Mouse (Mus musculus): ENCODE data around the gene Zc3h7b. TPM values are rescaled to one million over a fixed set of nuclear protein-coding genes. Genes with fewer than 3 reads are reported as not detected.

The Zc3h7b gene
- total and polyA plus RNA-seq, 2 experiments from 2014 or later = 14.3 to 41.4 TPM

DNA sequence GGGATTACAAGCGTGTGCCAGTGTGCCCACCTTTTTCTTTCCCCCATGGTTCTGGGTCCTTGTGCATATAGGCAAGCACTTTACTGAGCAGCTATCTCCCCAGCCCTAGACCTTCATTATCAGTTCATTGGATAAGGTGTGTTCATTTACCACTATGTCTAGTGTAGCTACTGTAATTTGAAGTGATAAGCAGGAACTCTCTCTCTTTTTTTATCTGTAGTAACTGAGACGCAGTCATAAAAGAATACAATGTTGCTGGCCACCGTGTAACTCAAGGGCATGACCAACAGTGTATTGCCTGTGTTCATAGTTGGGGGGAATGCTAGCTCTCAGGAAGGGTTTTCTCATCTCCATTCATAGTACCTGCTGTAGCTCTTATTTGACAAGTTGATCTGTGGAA lies 14.7 kb downstream of the Zc3h7b start:
- Histone ChIP-seq H3K4me3 (ENCODE audit: low read depth, low read length) (no peak overlapping the region), H3K4me1 (ENCODE audit: control insufficient read depth, insufficient read depth) (no peaks in the 10 kb centered on the region), H3K36me3 (replicated peaks; ENCODE audit: control insufficient read depth, insufficient read depth, low read length) (no peaks in the 10 kb centered on the region), H3K9ac (replicated peaks; ENCODE audit: low read depth, low read length) (no peak overlapping the region), H3K27me3 (ENCODE audit: control insufficient read depth, insufficient read depth, low read length) (no peaks in the 10 kb centered on the region), H3K4me2 (ENCODE audit: low read depth, low read length) (no peak overlapping the region), H3K27ac (ENCODE audit: low read depth) (no peak overlapping the region), H3K9me3 (replicated peaks; ENCODE audit: control insufficient read depth, low read length) (no peaks in the 10 kb centered on the region)
- ATAC-seq (ENCODE audit: insufficient read depth, low read depth) (no peak), DNase-seq (ENCODE audit: low spot score) (no peak)
- TF ChIP-seq CTCF (IDR thresholded peaks at IDR 0.05; ENCODE audit: low read depth) (no peak), EP300 (IDR thresholded peaks at IDR 0.05; ENCODE audit: low read depth) (no peak)
- 67% methylated on average over 3 of the region's 3 CpGs for WGBS

- H3K4me3 ChIP-seq (ENCODE audit: low read depth, low read length) = no peak overlapping the region
- ATAC-seq (ENCODE audit: insufficient read depth, low read depth) = no peak
- TF ChIP-seq CTCF (IDR thresholded peaks at IDR 0.05; ENCODE audit: low read depth) (no peak), EP300 (IDR thresholded peaks at IDR 0.05; ENCODE audit: low read depth) (no peak)
Measured at GRCm38 (mm10) chr15:81760361-81761079, 15.7 kb downstream of the Zc3h7b start.

DNA sequence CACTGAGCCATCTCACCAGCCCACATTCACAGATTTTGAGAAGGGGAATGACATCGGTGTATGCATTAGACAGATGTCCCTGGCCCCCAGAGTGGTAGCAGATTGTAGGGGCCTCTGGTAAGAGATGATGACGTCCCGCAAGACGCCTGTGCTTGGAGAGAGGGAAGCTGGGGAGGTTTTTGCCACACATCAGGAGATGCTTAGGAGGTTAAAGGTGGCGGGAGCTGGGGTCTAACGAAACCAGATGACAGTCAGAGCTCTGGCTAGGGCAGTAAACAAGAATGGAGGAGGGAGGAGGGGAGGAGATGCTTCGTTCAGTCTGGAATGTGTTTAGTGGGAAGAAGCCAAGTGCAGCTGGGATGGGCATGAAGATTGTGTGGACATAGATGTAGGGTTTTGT lies 16.5 kb downstream of the Zc3h7b start:
- H3K4me1 ChIP-seq (ENCODE audit: control insufficient read depth, insufficient read depth) = no peaks in the 10 kb centered on the region
- no peak overlapping the region for H3K4me2 ChIP-seq (ENCODE audit: low read depth, low read length)
- H3K36me3 ChIP-seq (replicated peaks; ENCODE audit: control insufficient read depth, insufficient read depth, low read length) = no peaks in the 10 kb centered on the region
- DNase-seq (ENCODE audit: low spot score) (no peak), ATAC-seq (ENCODE audit: insufficient read depth, low read depth) (no peak)
- no peak overlapping the region for H3K9ac ChIP-seq (replicated peaks; ENCODE audit: low read depth, low read length)
- H3K4me3 ChIP-seq (ENCODE audit: low read depth, low read length) = no peak overlapping the region
- WGBS = 87% methylated on average over 7 of the region's 7 CpGs
- no peaks in the 10 kb centered on the region for H3K9me3 ChIP-seq (replicated peaks; ENCODE audit: control insufficient read depth, low read length)
- no peaks in the 10 kb centered on the region for H3K27me3 ChIP-seq (ENCODE audit: control insufficient read depth, insufficient read depth, low read length)
- H3K27ac ChIP-seq (ENCODE audit: low read depth) = no peak overlapping the region
- TF ChIP-seq EP300 (IDR thresholded peaks at IDR 0.05; ENCODE audit: low read depth) (no peak), CTCF (IDR thresholded peaks at IDR 0.05; ENCODE audit: low read depth) (no peak)

More at GRCm38 (mm10) chr15:81760361-81761079, 15.7 kb downstream of the Zc3h7b start:
- no peaks in the 10 kb centered on the region for H3K4me1 ChIP-seq (ENCODE audit: control insufficient read depth, insufficient read depth)
- WGBS = 80% methylated on average over 5 of the region's 5 CpGs
- no peak overlapping the region for H3K9ac ChIP-seq (replicated peaks; ENCODE audit: low read depth, low read length)
- DNase-seq (ENCODE audit: low spot score) = no peak
- H3K27me3 ChIP-seq (ENCODE audit: control insufficient read depth, insufficient read depth, low read length) = no peaks in the 10 kb centered on the region
- no peaks in the 10 kb centered on the region for H3K36me3 ChIP-seq (replicated peaks; ENCODE audit: control insufficient read depth, insufficient read depth, low read length)
- H3K27ac ChIP-seq (ENCODE audit: low read depth) = no peak overlapping the region
- H3K9me3 ChIP-seq (replicated peaks; ENCODE audit: control insufficient read depth, low read length) = no peaks in the 10 kb centered on the region
- H3K4me2 ChIP-seq (ENCODE audit: low read depth, low read length) = no peak overlapping the region

DNA sequence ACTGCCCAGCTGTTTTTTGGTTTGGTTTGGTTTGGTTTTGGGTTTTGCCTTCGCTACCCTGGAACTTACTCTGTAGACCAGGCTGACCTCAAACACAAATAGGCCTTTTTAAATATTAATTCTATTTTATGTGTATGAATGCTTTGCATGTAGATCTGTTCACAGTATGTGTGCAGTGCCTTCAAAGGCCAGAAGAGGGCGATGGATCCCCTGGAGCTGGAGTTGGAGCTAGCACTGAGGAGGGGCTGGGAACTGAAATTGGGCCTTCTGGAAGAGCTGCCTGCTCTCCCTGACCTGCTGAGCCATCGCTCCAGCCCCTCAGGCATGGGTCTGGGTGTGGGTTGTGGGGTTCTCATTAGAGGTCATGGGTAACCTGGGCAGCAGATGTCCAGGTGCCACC lies 17.1 kb downstream of the Zc3h7b start:
- Histone ChIP-seq H3K9me3 (replicated peaks; ENCODE audit: control insufficient read depth, low read length) (no peaks in the 10 kb centered on the region), H3K27ac (ENCODE audit: low read depth) (no peak overlapping the region), H3K9ac (replicated peaks; ENCODE audit: low read depth, low read length) (no peak overlapping the region), H3K4me3 (ENCODE audit: low read depth, low read length) (no peak overlapping the region), H3K27me3 (ENCODE audit: control insufficient read depth, insufficient read depth, low read length) (no peaks in the 10 kb centered on the region), H3K4me1 (ENCODE audit: control insufficient read depth, insufficient read depth) (no peaks in the 10 kb centered on the region), H3K4me2 (ENCODE audit: low read depth, low read length) (no peak overlapping the region), H3K36me3 (replicated peaks; ENCODE audit: control insufficient read depth, insufficient read depth, low read length) (no peaks in the 10 kb centered on the region)
- no peak for DNase-seq (ENCODE audit: low spot score)
- 82% methylated on average over 3 of the region's 3 CpGs for WGBS
- no peak for TF ChIP-seq EP300 (IDR thresholded peaks at IDR 0.05; ENCODE audit: low read depth)
- no peak; the same call in 1 of the 2 replicates for TF ChIP-seq CTCF (IDR thresholded peaks at IDR 0.05; ENCODE audit: low read depth)
- ATAC-seq (ENCODE audit: insufficient read depth, low read depth) = no peak

- Histone ChIP-seq H3K27me3 (ENCODE audit: control insufficient read depth, insufficient read depth, low read length) (no peaks in the 10 kb centered on the region), H3K36me3 (replicated peaks; ENCODE audit: control insufficient read depth, insufficient read depth, low read length) (peaks cover 8% of the 10 kb centered on the region; the same call in 1 of the 2 replicates), H3K4me2 (ENCODE audit: low read depth, low read length) (no peak overlapping the region), H3K9me3 (replicated peaks; ENCODE audit: control insufficient read depth, low read length) (no peaks in the 10 kb centered on the region), H3K27ac (ENCODE audit: low read depth) (no peak overlapping the region), H3K4me3 (ENCODE audit: low read depth, low read length) (no peak overlapping the region), H3K9ac (replicated peaks; ENCODE audit: low read depth, low read length) (no peak overlapping the region), H3K4me1 (ENCODE audit: control insufficient read depth, insufficient read depth) (no peaks in the 10 kb centered on the region)
- WGBS = 80% methylated on average over 6 of the region's 6 CpGs
- DNase-seq (ENCODE audit: low spot score) = no peak
- no peak for ATAC-seq (ENCODE audit: insufficient read depth, low read depth)
- TF ChIP-seq CTCF (IDR thresholded peaks at IDR 0.05; ENCODE audit: low read depth) (no peak), EP300 (IDR thresholded peaks at IDR 0.05; ENCODE audit: low read depth) (no peak)
Measured at GRCm38 (mm10) chr15:81764573-81764972, 19.7 kb downstream of the Zc3h7b start.

DNA sequence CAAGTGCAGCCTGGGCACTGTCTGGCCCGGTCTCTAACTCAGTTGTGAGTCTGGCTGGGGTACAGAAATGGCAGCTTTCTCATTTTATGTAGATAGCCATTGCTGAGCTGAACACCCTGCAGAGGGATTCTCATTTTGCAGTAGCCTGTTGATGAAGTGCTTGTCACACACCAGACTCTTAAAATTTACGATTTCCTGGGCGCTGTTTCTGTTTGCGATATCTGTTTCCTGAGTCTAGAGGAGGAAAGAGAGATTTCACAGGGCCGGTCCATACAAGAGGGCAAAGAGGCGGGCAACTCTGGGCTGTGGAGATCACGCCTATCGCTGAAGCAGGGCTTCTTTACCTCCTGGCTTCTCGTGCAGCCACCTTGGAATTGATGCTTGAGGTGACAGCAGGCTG lies 20.8 kb downstream of the Zc3h7b start:
- Histone ChIP-seq H3K36me3 (replicated peaks; ENCODE audit: control insufficient read depth, insufficient read depth, low read length) (peaks cover 16% of the 10 kb centered on the region; the same call in 1 of the 2 replicates), H3K27ac (ENCODE audit: low read depth) (no peak overlapping the region), H3K4me3 (ENCODE audit: low read depth, low read length) (no peak overlapping the region), H3K27me3 (ENCODE audit: control insufficient read depth, insufficient read depth, low read length) (no peaks in the 10 kb centered on the region), H3K4me2 (ENCODE audit: low read depth, low read length) (no peak overlapping the region), H3K4me1 (ENCODE audit: control insufficient read depth, insufficient read depth) (no peaks in the 10 kb centered on the region), H3K9ac (replicated peaks; ENCODE audit: low read depth, low read length) (no peak overlapping the region), H3K9me3 (replicated peaks; ENCODE audit: control insufficient read depth, low read length) (no peaks in the 10 kb centered on the region)
- ATAC-seq (ENCODE audit: insufficient read depth, low read depth) (no peak), DNase-seq (ENCODE audit: low spot score) (no peak)
- TF ChIP-seq EP300 (IDR thresholded peaks at IDR 0.05; ENCODE audit: low read depth) = no peak
- no peak for TF ChIP-seq CTCF (IDR thresholded peaks at IDR 0.05; ENCODE audit: low read depth)
- 80% methylated on average over 9 of the region's 9 CpGs for WGBS
